Mouse (Mus musculus) kidney, embryonic 15.5 days (tissue): ENCODE data around the gene Ccn1. TPM values are rescaled to one million over a fixed set of nuclear protein-coding genes. Genes with fewer than 3 reads are reported as not detected.
A peak's percentile ranks its signal among the peaks of the same experiment; 100 is the strongest.

Experiments
- ATAC-seq: fragments of 200-750 bp; cut with Nextera tagmentation; replicated peaks from 2 replicates; pipeline ENCODE4 v1.8.0; 2017; ENCODE audit warnings: moderate TSS enrichment; ENCODE audit not compliant: low FRiP score
- H3K27ac ChIP-seq: fragments of 300-500 bp; sonication (generic); 2 replicates; pipeline ENCODE4 v1.5.1; 2015; ENCODE audit warnings: mild to moderate bottlenecking, inconsistent platforms
- H3K27me3 ChIP-seq: fragments of 300-500 bp; sonication (generic); 2 replicates; pipeline ENCODE4 v1.6.1; 2015; ENCODE audit warnings: inconsistent platforms
- H3K36me3 ChIP-seq: fragments of 300-500 bp; sonication (generic); 2 replicates; pipeline ENCODE4 v1.6.1; 2015; ENCODE audit warnings: inconsistent platforms
- H3K4me1 ChIP-seq: fragments of 300-500 bp; sonication (generic); 2 replicates; pipeline ENCODE4 v1.6.1; 2015; ENCODE audit warnings: inconsistent platforms
- H3K4me2 ChIP-seq: fragments of 300-500 bp; sonication (generic); 2 replicates; pipeline ENCODE4 v1.6.1; 2015; ENCODE audit warnings: moderate library complexity, mild to moderate bottlenecking, inconsistent platforms
- H3K4me3 ChIP-seq: fragments of 300-500 bp; sonication (generic); replicated peaks from 2 replicates; pipeline ENCODE4 v1.5.1; 2015; ENCODE audit warnings: mild to moderate bottlenecking, inconsistent platforms
- H3K9ac ChIP-seq: fragments of 300-500 bp; sonication (generic); 2 replicates; pipeline ENCODE4 v1.6.1; 2015; ENCODE audit warnings: mild to moderate bottlenecking, inconsistent platforms
- H3K9me3 ChIP-seq: fragments of 300-500 bp; sonication (generic); replicated peaks from 2 replicates; pipeline ENCODE4 v1.6.1; 2016; ENCODE audit warnings: inconsistent platforms
- WGBS: fragments of 180-500 bp; shearing (Covaris S2); methylation state at CpG from one replicate; pipeline ENCODE4 v1.1.7; 2015; ENCODE audit warnings: mixed read lengths; 5-methylcytosine and 5-hydroxymethylcytosine counted together
- polyA plus RNA-seq: library from polyadenylated mRNA; unstranded; fragments of >200 nt; fragmentation: Nextera tagmentation; extraction: Ambion mirVana; gene quantifications from 2 replicates; pipeline ENCODE4 v1.2.1, GENCODE M21; 2015

The Ccn1 gene
- polyA plus RNA-seq, 1 experiment from 2014 or later: 67.7 TPM

DNA sequence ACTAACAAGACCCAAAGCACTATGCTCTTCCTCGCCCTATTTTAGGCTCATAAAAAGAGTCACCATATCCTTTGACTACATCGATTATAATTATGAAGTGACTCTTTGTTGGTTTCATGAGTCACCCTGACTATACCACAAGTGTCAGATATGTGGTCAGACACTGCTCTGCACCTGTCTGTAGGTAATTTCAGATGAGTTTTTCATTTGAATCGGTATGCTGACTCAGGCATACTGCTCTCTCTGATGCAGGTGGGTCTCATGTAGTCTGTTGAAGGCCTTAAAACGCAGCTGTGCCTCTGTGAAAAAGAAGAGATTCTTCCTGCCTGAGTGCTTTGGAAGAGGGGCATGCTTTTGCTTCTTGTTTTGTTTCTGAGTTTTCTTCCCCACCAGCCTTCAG, 16.6 kb upstream of the Ccn1 start:
- Histone ChIP-seq H3K27me3 (no peaks in the 10 kb centered on the region), H3K4me1 (no peaks in the 10 kb centered on the region), H3K9me3 (no peaks in the 10 kb centered on the region), H3K9ac (no peak overlapping the region), H3K27ac (no peak overlapping the region), H3K36me3 (no peaks in the 10 kb centered on the region), H3K4me3 (no peak overlapping the region), H3K4me2 (no peak overlapping the region)
- 89% methylated on average over 4 of the region's 4 CpGs for WGBS
- ATAC-seq: no peak

DNA sequence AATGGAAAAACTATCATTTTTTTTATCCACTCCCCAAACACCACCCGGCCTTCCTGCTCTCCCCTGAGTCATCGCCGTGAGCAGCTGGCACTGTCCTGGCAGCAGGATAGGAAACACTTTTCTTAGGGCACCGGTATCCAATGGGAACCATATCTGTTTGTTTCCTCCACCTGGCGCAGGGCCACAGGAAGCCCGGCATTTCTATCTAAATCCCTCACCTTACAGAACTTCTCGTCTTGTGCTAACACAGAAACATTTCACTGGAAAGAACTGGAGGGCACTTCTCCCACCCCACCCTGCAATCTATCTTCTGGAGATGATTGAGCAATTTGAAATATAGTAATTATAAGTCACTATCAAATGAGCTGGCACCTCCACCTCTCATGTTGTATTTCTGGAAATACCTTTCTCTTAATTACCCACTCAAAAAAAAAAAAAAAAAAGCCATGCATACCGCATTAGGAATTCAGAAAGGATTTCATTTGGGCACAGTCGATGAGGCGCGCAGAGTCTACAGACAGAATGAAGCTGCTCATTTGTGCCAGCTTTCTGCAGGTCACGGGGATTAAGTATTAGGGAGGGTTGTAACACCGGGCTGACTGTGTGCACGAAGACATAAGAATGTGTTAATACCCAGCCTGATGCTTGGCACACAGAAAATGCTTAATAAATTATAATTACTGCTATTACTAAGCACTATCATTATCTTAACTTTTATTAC, 7.4 kb upstream of the Ccn1 start:
- Histone ChIP-seq H3K9ac (no peak overlapping the region), H3K9me3 (no peaks in the 10 kb centered on the region), H3K27me3 (no peaks in the 10 kb centered on the region), H3K4me1 (peaks cover 20% of the 10 kb centered on the region), H3K4me2 (no peak overlapping the region), H3K36me3 (peaks cover 7% of the 10 kb centered on the region; the same call in 1 of the 2 replicates), H3K27ac (no peak overlapping the region), H3K4me3 (no peak overlapping the region)
- WGBS: 66% methylated on average over 14 of the region's 14 CpGs
- no peak for ATAC-seq

DNA sequence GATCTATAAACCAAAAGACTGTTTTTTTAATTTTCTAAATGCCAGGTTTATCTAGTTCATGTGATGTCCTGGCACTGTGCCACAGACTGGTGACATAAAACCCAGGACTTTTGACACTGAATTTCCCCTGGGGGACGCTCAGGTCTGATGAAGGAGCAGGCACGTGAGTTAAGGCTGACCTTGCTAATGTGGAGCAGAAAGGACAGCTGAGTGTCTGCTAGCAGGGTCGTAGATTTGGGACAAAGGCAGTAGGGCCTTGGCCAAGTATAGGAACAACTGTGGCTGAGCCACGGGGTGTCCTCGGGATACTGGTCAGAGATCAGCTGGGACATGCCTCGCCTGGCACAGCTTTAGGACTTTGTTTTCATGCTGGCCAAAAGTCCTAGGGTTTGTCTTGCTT, 5.2 kb upstream of the Ccn1 start:
- H3K27ac ChIP-seq: no peak overlapping the region
- no peaks in the 10 kb centered on the region for H3K9me3 ChIP-seq
- H3K27me3 ChIP-seq: no peaks in the 10 kb centered on the region
- H3K9ac ChIP-seq: no peak overlapping the region
- ATAC-seq: no peak
- no peak overlapping the region for H3K4me2 ChIP-seq
- 81% methylated on average over 6 of the region's 6 CpGs for WGBS
- H3K36me3 ChIP-seq: peaks cover 7% of the 10 kb centered on the region; the same call in 1 of the 2 replicates
- H3K4me3 ChIP-seq: no peak overlapping the region
- peaks cover 42% of the 10 kb centered on the region for H3K4me1 ChIP-seq

DNA sequence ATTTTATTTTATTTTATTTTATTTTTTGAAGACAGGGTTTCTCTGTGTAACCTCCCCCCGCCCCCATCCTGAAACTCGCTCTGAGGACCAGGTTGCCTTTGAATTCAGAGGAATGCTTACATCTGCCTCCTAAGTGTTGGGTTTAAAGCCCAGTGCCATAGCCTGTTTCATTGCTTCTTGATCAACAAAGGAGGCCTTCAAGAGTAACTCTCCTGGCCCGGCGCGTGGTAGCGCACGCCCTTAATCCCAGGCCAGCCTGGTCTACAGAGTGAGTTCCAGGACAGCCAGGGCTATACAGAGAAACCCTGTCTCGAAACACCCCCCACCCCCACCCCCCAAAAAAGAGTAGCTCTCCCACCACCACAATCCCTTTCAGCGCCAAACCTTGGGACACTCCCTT, 4.2 kb upstream of the Ccn1 start:
- H3K4me1 ChIP-seq: peaks cover 46% of the 10 kb centered on the region
- WGBS: 69% methylated on average over 9 of the region's 9 CpGs
- no peak overlapping the region for H3K27ac ChIP-seq
- no peaks in the 10 kb centered on the region for H3K9me3 ChIP-seq
- H3K4me2 ChIP-seq: peak overlapping the region; percentile 94
- H3K36me3 ChIP-seq: peaks cover 7% of the 10 kb centered on the region; the same call in 1 of the 2 replicates
- H3K9ac ChIP-seq: no peak overlapping the region
- H3K4me3 ChIP-seq: peak overlapping the region; percentile 55; the same call in 1 of the 2 replicates
- no peak for ATAC-seq
- no peaks in the 10 kb centered on the region for H3K27me3 ChIP-seq

GRCm38 (mm10) chr3:145653191-145653940, 3.6 kb upstream of the Ccn1 start:
- Histone ChIP-seq H3K36me3 (peaks cover 7% of the 10 kb centered on the region; the same call in 1 of the 2 replicates), H3K4me1 (peaks cover 50% of the 10 kb centered on the region), H3K27ac (peak overlapping the region; percentile 93), H3K4me3 (peak overlapping the region; percentile 55), H3K9ac (peak overlapping the region; percentile 81), H3K27me3 (no peaks in the 10 kb centered on the region), H3K4me2 (peak overlapping the region; percentile 94), H3K9me3 (no peaks in the 10 kb centered on the region)
- ATAC-seq: peak; percentile 64
- under 1% methylated on average over 53 of the region's 53 CpGs for WGBS

DNA sequence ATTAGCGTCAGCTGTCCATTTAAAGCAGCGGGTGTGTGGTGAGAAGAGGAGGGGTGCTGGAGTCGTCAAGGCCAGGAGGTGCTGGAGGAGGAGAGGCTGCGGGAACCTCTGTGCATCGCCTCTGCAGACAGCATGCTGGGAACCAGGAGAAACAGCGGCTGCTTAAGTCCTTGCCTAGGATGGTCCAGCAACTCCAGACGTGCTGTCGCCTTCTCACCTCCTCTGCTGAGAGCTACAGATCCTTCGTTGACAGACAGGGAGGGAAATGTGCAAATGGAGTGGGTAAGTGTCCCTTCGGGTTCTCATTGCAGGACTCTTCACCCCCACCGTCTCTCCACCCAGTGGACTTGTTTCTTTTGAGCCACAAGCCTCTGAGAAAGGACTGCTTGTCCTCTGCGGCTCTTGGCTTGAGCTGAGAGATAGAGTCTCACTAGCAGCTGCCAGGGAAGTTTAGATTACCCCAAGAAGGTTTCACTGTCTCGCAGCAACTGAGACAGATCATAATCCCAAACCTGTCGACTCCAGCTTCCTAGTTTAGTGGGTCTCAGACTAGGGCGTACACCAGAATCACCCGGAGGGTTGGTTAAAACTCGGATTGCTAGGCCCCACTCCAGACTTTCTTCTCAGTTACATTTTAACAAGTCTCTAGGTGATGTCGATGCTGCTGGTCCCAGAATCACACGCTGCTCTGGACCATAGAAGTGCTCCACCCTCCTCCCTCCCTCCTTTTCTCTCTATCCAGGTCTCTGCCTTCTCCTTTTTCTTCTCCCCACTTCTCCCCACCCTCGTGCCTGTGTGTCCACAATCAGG, 2.7 kb upstream of the Ccn1 start:
- Histone ChIP-seq H3K36me3 (peaks cover 13% of the 10 kb centered on the region), H3K4me3 (peak overlapping the region; percentile 55), H3K4me1 (peaks cover 58% of the 10 kb centered on the region), H3K4me2 (peak overlapping the region; percentile 94), H3K9ac (peak overlapping the region; percentile 81), H3K27ac (peak overlapping the region; percentile 93), H3K9me3 (no peaks in the 10 kb centered on the region), H3K27me3 (no peaks in the 10 kb centered on the region)
- peak; percentile 20 for ATAC-seq
- 10% methylated on average over 20 of the region's 20 CpGs for WGBS

DNA sequence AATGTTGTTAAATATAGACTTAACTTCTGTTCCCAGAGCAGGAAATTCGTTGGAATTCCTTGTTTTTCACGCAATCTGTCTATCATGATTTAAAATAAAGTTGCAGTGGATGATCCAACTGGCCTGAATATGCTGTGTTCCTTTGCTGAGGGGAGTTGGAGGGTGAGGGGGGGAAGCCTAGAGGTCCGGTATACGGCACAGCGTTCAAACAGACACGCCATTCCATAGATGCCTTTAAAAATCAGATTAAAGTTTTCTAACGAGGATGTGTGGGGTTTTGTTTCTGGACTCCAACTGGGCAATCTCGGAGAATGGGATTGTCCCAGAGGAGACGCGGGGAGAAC, 2.2 kb upstream of the Ccn1 start:
- Histone ChIP-seq H3K4me2 (peak overlapping the region; percentile 94), H3K27ac (peak overlapping the region; percentile 93), H3K36me3 (peaks cover 19% of the 10 kb centered on the region), H3K4me3 (peak overlapping the region; percentile 55), H3K4me1 (peaks cover 63% of the 10 kb centered on the region), H3K9me3 (no peaks in the 10 kb centered on the region), H3K9ac (peak overlapping the region; percentile 81), H3K27me3 (no peaks in the 10 kb centered on the region)
- ATAC-seq: no peak
- WGBS: 9% methylated on average over 10 of the region's 10 CpGs

GRCm38 (mm10) chr3:145651029-145651977, 1.5 kb upstream of the Ccn1 start:
- 0 out of 2 replicates have a peak overlapping the region, but pooled peaks have one; percentile 61 for H3K9ac ChIP-seq
- peaks cover 67% of the 10 kb centered on the region for H3K4me1 ChIP-seq
- peak overlapping the region; percentile 94 for H3K4me2 ChIP-seq
- peak overlapping the region; percentile 55 for H3K4me3 ChIP-seq
- no peaks in the 10 kb centered on the region for H3K27me3 ChIP-seq
- 13% methylated on average over 19 of the region's 19 CpGs for WGBS
- peak overlapping the region; percentile 93 for H3K27ac ChIP-seq
- no peaks in the 10 kb centered on the region for H3K9me3 ChIP-seq
- peaks cover 22% of the 10 kb centered on the region for H3K36me3 ChIP-seq
- no peak for ATAC-seq

GRCm38 (mm10) chr3:145650298-145651011, 674 bp upstream of the Ccn1 start:
- H3K4me3 ChIP-seq: peak overlapping the region; percentile 55
- H3K4me2 ChIP-seq: peak overlapping the region; percentile 94
- H3K9ac ChIP-seq: peak overlapping the region; percentile 61; the same call in 1 of the 2 replicates
- under 1% methylated on average over 18 of the region's 18 CpGs for WGBS
- no peaks in the 10 kb centered on the region for H3K9me3 ChIP-seq
- peak overlapping the region; percentile 93 for H3K27ac ChIP-seq
- no peaks in the 10 kb centered on the region for H3K27me3 ChIP-seq
- peak; percentile 37 for ATAC-seq
- H3K36me3 ChIP-seq: peaks cover 15% of the 10 kb centered on the region
- peaks cover 69% of the 10 kb centered on the region for H3K4me1 ChIP-seq

- peak; percentile 13; the same call in 1 of the 2 replicates for ATAC-seq
- H3K4me2 ChIP-seq: peak overlapping the region; percentile 94
- H3K4me1 ChIP-seq: peaks cover 67% of the 10 kb centered on the region
- under 1% methylated on average over 49 of the region's 49 CpGs for WGBS
- no peaks in the 10 kb centered on the region for H3K9me3 ChIP-seq
- H3K27ac ChIP-seq: peak overlapping the region; percentile 93
- peak overlapping the region; percentile 61 for H3K9ac ChIP-seq
- peaks cover 15% of the 10 kb centered on the region for H3K36me3 ChIP-seq
- H3K27me3 ChIP-seq: no peaks in the 10 kb centered on the region
- H3K4me3 ChIP-seq: peak overlapping the region; percentile 55
Measured at GRCm38 (mm10) chr3:145648991-145649851, 560 bp downstream of the Ccn1 start.
